Mouse (Mus musculus) olfactory bulb, adult 2 months (tissue): Measurements from ENCODE around the gene Lgals2.

Source experiments
- CTCF ChIP-seq: fragments of 200-500 bp; IDR thresholded peaks from 2 replicates; pipeline ENCODE4 v1.5.1; 2012; ENCODE audit warnings: low read depth, mild to moderate bottlenecking, low read length, moderate library complexity; ENCODE audit not compliant: insufficient read depth
- POLR2A ChIP-seq: fragments of 200-500 bp; IDR thresholded peaks from 2 replicates; pipeline ENCODE4 v1.6.1; 2012; ENCODE audit warnings: mild to moderate bottlenecking, low read depth, low read length, moderate library complexity; ENCODE audit not compliant: insufficient read depth

GRCm38 (mm10) chr15:78806614-78807013 lies 48.7 kb downstream of the Lgals2 start:
- TF ChIP-seq CTCF (no peak), POLR2A (no peak)
